Comparison of ENCODE assay signal across 8 mouse cellular contexts in the genomic region with DNA sequence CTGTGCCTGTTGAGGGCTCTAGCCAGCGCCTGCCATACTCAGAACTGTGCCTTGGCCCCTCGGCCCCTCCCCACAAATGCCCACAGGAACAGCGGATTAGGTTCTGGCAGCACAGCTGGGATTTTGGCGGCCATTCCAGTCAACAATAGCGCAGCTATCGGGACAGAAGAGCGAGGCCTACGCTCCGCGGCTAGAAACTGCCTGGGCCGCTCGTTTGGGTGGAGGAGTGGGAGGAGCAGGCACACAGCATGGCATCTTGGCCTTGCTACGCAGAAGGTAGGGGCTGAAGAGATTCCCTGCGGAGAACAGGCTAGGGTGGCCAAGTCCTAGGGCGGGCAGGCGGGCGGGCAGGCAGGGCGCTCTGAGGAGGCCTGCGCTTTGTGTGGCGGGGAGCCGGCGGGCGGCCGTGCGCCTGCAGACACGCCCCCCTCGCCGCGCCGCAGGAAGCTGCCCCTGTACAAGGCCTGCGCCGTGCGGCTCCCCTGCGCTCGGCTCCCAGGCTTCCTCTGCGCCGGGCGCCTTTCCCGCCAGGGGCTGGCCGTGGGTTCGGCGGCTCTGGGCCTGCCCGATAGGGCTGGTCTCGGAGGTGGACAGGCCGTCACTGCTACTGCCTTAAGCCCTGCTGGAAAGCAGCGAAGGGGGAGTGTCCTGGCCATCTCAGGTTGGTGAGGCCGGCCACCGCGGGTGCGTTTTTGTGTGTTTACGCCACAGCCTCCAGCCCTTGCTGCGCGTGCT. TPM values are rescaled to one million over a fixed set of nuclear protein-coding genes. Genes with fewer than 3 reads are reported as not detected.
DNase-seq lines count a peak whose midpoint lies in the region; ATAC-seq lines count a peak whose summit lies in the region.

No protein-coding gene starts in this region.

- intact Hi-C loops in left cerebral cortex, postnatal 10 days (cut with DNase I): no loop called here

- peak; percentile 92 to 97 for DNase-seq in adrenal gland, adult (ENCODE audit: inconsistent age in 2 of 2, low spot score in 1 of 2)
- peak; percentile 86 for DNase-seq in embryo, embryonic 10 days (ENCODE audit: low spot score)
- DNase-seq in gastrocnemius, postnatal 10 days: peak; percentile 85
- peak; percentile 63 to 93 for DNase-seq in left cerebral cortex, postnatal 10 days (ENCODE audit: extremely low spot score in 1 of 2, low spot score in 2 of 2)
- peak; percentile 87 to 89 for DNase-seq in right cerebral cortex, postnatal 10 days (ENCODE audit: low spot score in 2 of 2)
- DNase-seq in urinary bladder, postnatal 14 days (ENCODE audit: low spot score): peak; percentile 84

- peak; percentile 64 for ATAC-seq in inflammation-experienced regulatory T-cells, adult 6 months
- peak; percentile 58 for ATAC-seq in megakaryocyte progenitor cell, adult 5-6 weeks (replicated peaks; ENCODE audit: poor library complexity)

RNA-seq across cellular contexts. Expression of a gene that starts 36.0 kb away (rescaled TPM):
- 10 to 100 TPM; 71.8 to 80.7 TPM for total RNA-seq in gastrocnemius, postnatal 10 days (2021)
- 10 to 100 TPM; 66.2 to 75.4 (median 71.3) TPM for polyA plus RNA-seq in inflammation-experienced regulatory T-cells, adult 6 months (2017; shearing (Covaris generic))
- 10 to 100 TPM; 60.5 to 60.9 TPM for total RNA-seq in left cerebral cortex, postnatal 10 days (2021)
- 83.1 and 93.8 TPM in 2 replicates for total RNA-seq in megakaryocyte progenitor cell, adult 5-6 weeks (2015)
- 156 and 190 TPM in 2 replicates for total RNA-seq in megakaryocyte progenitor cell, adult 5-6 weeks (2017)

RNA-seq across cellular contexts. Expression of a gene that starts 36.2 kb away (rescaled TPM):
- total RNA-seq in gastrocnemius, postnatal 10 days (2021): 1 to 10 TPM; 2.3 to 3.6 TPM
- polyA plus RNA-seq in inflammation-experienced regulatory T-cells, adult 6 months (2017; shearing (Covaris generic)): 1 to 10 TPM; 1.4 to 6.2 (median 4.0) TPM
- total RNA-seq in left cerebral cortex, postnatal 10 days (2021): 1 to 10 TPM; 2.8 to 4.0 TPM
- total RNA-seq in megakaryocyte progenitor cell, adult 5-6 weeks (2015): 1.9 and 3.8 TPM in 2 replicates
- 1.0 TPM in 1 of 2 replicates, not detected in the other for total RNA-seq in megakaryocyte progenitor cell, adult 5-6 weeks (2017)

RNA-seq across cellular contexts. Expression of a gene that starts 48.6 kb away (rescaled TPM):
- 1 to 10 TPM; 2.3 to 3.5 TPM for total RNA-seq in gastrocnemius, postnatal 10 days (2021)
- polyA plus RNA-seq in inflammation-experienced regulatory T-cells, adult 6 months (2017; shearing (Covaris generic)): 1 to 10 TPM; 5.8 to 7.4 (median 5.9) TPM
- 10 to 100 TPM in 1 of 2 experiments, 1 to 10 TPM in 1; 8.6 to 10.1 TPM for total RNA-seq in left cerebral cortex, postnatal 10 days (2021)
- total RNA-seq in megakaryocyte progenitor cell, adult 5-6 weeks (2015): 3.1 and 7.6 TPM in 2 replicates
- 2.1 and 2.5 TPM in 2 replicates for total RNA-seq in megakaryocyte progenitor cell, adult 5-6 weeks (2017)

Comparison
In these comparisons a context has a peak if more than half of its experiments do, and no peak if none do; other contexts are left out.
1. Peak in every context shown above with its lines: DNase-seq and ATAC-seq.